Mouse (Mus musculus): ENCODE results near the gene Limk2. TPM values are rescaled to one million over a fixed set of nuclear protein-coding genes. Genes with fewer than 3 reads are reported as not detected.

Limk2 gene
- polyA plus RNA-seq, 1 experiment from 2014 or later, result 7.3 TPM

GRCm38 (mm10) chr11:3427697-3428230 is 18.8 kb upstream of the Limk2 start:
- Histone ChIP-seq H3K27ac (ENCODE audit: low read length) (no peak overlapping the region), H3K36me3 (ENCODE audit: control insufficient read depth, insufficient read depth) (peaks cover 9% of the 10 kb centered on the region), H3K9me3 (replicated peaks; ENCODE audit: control insufficient read depth, low read length) (no peaks in the 10 kb centered on the region), H3K4me1 (ENCODE audit: control insufficient read depth, low read depth, low read length) (no peaks in the 10 kb centered on the region), H3K9ac (ENCODE audit: low read depth, low read length) (no peak overlapping the region), H3K4me3 (ENCODE audit: low read depth, low read length) (no peak overlapping the region), H3K27me3 (ENCODE audit: control insufficient read depth, insufficient read depth, low read depth, low read length) (no peaks in the 10 kb centered on the region), H3K4me2 (ENCODE audit: low read depth, low read length) (no peak overlapping the region)
- no peak for ATAC-seq (ENCODE audit: low read depth)
- WGBS (ENCODE audit: insufficient replicate concordance), result 61% methylated on average over 3 of the region's 3 CpGs

GRCm38 (mm10) chr11:3422242-3422641 is 13.3 kb upstream of the Limk2 start:
- Histone ChIP-seq H3K4me3 (ENCODE audit: low read depth, low read length) (no peak overlapping the region), H3K9ac (ENCODE audit: low read depth, low read length) (no peak overlapping the region), H3K36me3 (ENCODE audit: control insufficient read depth, insufficient read depth) (peaks cover 9% of the 10 kb centered on the region), H3K4me1 (ENCODE audit: control insufficient read depth, low read depth, low read length) (no peaks in the 10 kb centered on the region), H3K27me3 (ENCODE audit: control insufficient read depth, insufficient read depth, low read depth, low read length) (no peaks in the 10 kb centered on the region), H3K9me3 (replicated peaks; ENCODE audit: control insufficient read depth, low read length) (no peaks in the 10 kb centered on the region), H3K27ac (ENCODE audit: low read length) (no peak overlapping the region), H3K4me2 (ENCODE audit: low read depth, low read length) (no peak overlapping the region)
- no peak for ATAC-seq (ENCODE audit: low read depth)
- 70% methylated on average over 4 of the region's 4 CpGs for WGBS (ENCODE audit: insufficient replicate concordance)

GRCm38 (mm10) chr11:3418741-3419140 is 9.8 kb upstream of the Limk2 start:
- H3K4me3 ChIP-seq (ENCODE audit: low read depth, low read length), result no peak overlapping the region
- ATAC-seq (ENCODE audit: low read depth), result no peak
- no peak overlapping the region for H3K4me2 ChIP-seq (ENCODE audit: low read depth, low read length)
- H3K9ac ChIP-seq (ENCODE audit: low read depth, low read length), result no peak overlapping the region
- peaks cover 2% of the 10 kb centered on the region; the same call in 1 of the 2 replicates for H3K36me3 ChIP-seq (ENCODE audit: control insufficient read depth, insufficient read depth)
- no peaks in the 10 kb centered on the region for H3K4me1 ChIP-seq (ENCODE audit: control insufficient read depth, low read depth, low read length)
- H3K27ac ChIP-seq (ENCODE audit: low read length), result no peak overlapping the region
- H3K27me3 ChIP-seq (ENCODE audit: control insufficient read depth, insufficient read depth, low read depth, low read length), result no peaks in the 10 kb centered on the region
- no peaks in the 10 kb centered on the region for H3K9me3 ChIP-seq (replicated peaks; ENCODE audit: control insufficient read depth, low read length)
- WGBS (ENCODE audit: insufficient replicate concordance), result 48% methylated on average over 4 of the region's 4 CpGs

GRCm38 (mm10) chr11:3417795-3418194 is 8.8 kb upstream of the Limk2 start:
- Histone ChIP-seq H3K27me3 (ENCODE audit: control insufficient read depth, insufficient read depth, low read depth, low read length) (no peaks in the 10 kb centered on the region), H3K4me3 (ENCODE audit: low read depth, low read length) (no peak overlapping the region), H3K9ac (ENCODE audit: low read depth, low read length) (no peak overlapping the region), H3K27ac (ENCODE audit: low read length) (no peak overlapping the region), H3K9me3 (replicated peaks; ENCODE audit: control insufficient read depth, low read length) (no peaks in the 10 kb centered on the region), H3K4me1 (ENCODE audit: control insufficient read depth, low read depth, low read length) (no peaks in the 10 kb centered on the region), H3K36me3 (ENCODE audit: control insufficient read depth, insufficient read depth) (no peaks in the 10 kb centered on the region; the same call in 1 of the 2 replicates), H3K4me2 (ENCODE audit: low read depth, low read length) (no peak overlapping the region)
- 46% methylated on average over 6 of the region's 6 CpGs for WGBS (ENCODE audit: insufficient replicate concordance)
- no peak for ATAC-seq (ENCODE audit: low read depth)

GRCm38 (mm10) chr11:3416399-3416798 is 7.4 kb upstream of the Limk2 start:
- Histone ChIP-seq H3K36me3 (ENCODE audit: control insufficient read depth, insufficient read depth) (no peaks in the 10 kb centered on the region; the same call in 1 of the 2 replicates), H3K4me3 (ENCODE audit: low read depth, low read length) (no peak overlapping the region), H3K9me3 (replicated peaks; ENCODE audit: control insufficient read depth, low read length) (no peaks in the 10 kb centered on the region), H3K9ac (ENCODE audit: low read depth, low read length) (no peak overlapping the region), H3K4me1 (ENCODE audit: control insufficient read depth, low read depth, low read length) (no peaks in the 10 kb centered on the region), H3K27ac (ENCODE audit: low read length) (no peak overlapping the region), H3K27me3 (ENCODE audit: control insufficient read depth, insufficient read depth, low read depth, low read length) (no peaks in the 10 kb centered on the region), H3K4me2 (ENCODE audit: low read depth, low read length) (no peak overlapping the region)
- ATAC-seq (ENCODE audit: low read depth), result no peak
- WGBS (ENCODE audit: insufficient replicate concordance), result 70% methylated on average over 3 of the region's 3 CpGs

GRCm38 (mm10) chr11:3412111-3412510 is 3.1 kb upstream of the Limk2 start:
- Histone ChIP-seq H3K27ac (ENCODE audit: low read length) (no peak overlapping the region), H3K36me3 (ENCODE audit: control insufficient read depth, insufficient read depth) (no peaks in the 10 kb centered on the region; the same call in 1 of the 2 replicates), H3K4me2 (ENCODE audit: low read depth, low read length) (no peak overlapping the region), H3K9ac (ENCODE audit: low read depth, low read length) (no peak overlapping the region), H3K4me3 (ENCODE audit: low read depth, low read length) (no peak overlapping the region), H3K4me1 (ENCODE audit: control insufficient read depth, low read depth, low read length) (peaks cover 13% of the 10 kb centered on the region), H3K27me3 (ENCODE audit: control insufficient read depth, insufficient read depth, low read depth, low read length) (no peaks in the 10 kb centered on the region), H3K9me3 (replicated peaks; ENCODE audit: control insufficient read depth, low read length) (no peaks in the 10 kb centered on the region)
- ATAC-seq (ENCODE audit: low read depth), result no peak
- whole genome bisulfite sequencing (ENCODE audit: insufficient replicate concordance), result 55% methylated on average over 3 of the region's 3 CpGs

GRCm38 (mm10) chr11:3408131-3408996 is 625 bp downstream of the Limk2 start:
- Histone ChIP-seq H3K27me3 (ENCODE audit: control insufficient read depth, insufficient read depth, low read depth, low read length) (no peaks in the 10 kb centered on the region), H3K36me3 (ENCODE audit: control insufficient read depth, insufficient read depth) (no peaks in the 10 kb centered on the region), H3K4me2 (ENCODE audit: low read depth, low read length) (peak overlapping the region; percentile 96), H3K4me3 (ENCODE audit: low read depth, low read length) (peak overlapping the region; percentile 93), H3K9ac (ENCODE audit: low read depth, low read length) (peak overlapping the region; percentile 84), H3K4me1 (ENCODE audit: control insufficient read depth, low read depth, low read length) (peaks cover 37% of the 10 kb centered on the region), H3K27ac (ENCODE audit: low read length) (peak overlapping the region; percentile 50), H3K9me3 (replicated peaks; ENCODE audit: control insufficient read depth, low read length) (no peaks in the 10 kb centered on the region)
- ATAC-seq (ENCODE audit: low read depth), result peak; percentile 14
- WGBS (ENCODE audit: insufficient replicate concordance), result 4% methylated on average over 34 of the region's 34 CpGs

- WGBS (ENCODE audit: insufficient replicate concordance), result 56% methylated on average over 7 of the region's 7 CpGs
- Histone ChIP-seq H3K9ac (ENCODE audit: low read depth, low read length) (no peak overlapping the region), H3K4me2 (ENCODE audit: low read depth, low read length) (no peak overlapping the region), H3K36me3 (ENCODE audit: control insufficient read depth, insufficient read depth) (no peaks in the 10 kb centered on the region), H3K4me1 (ENCODE audit: control insufficient read depth, low read depth, low read length) (peaks cover 47% of the 10 kb centered on the region), H3K4me3 (ENCODE audit: low read depth, low read length) (no peak overlapping the region), H3K27me3 (ENCODE audit: control insufficient read depth, insufficient read depth, low read depth, low read length) (no peaks in the 10 kb centered on the region), H3K27ac (ENCODE audit: low read length) (peak overlapping the region; percentile 38), H3K9me3 (replicated peaks; ENCODE audit: control insufficient read depth, low read length) (no peaks in the 10 kb centered on the region)
- no peak for ATAC-seq (ENCODE audit: low read depth)
Measured at GRCm38 (mm10) chr11:3404287-3405047, 4.5 kb downstream of the Limk2 start.

All from liver, embryonic 16.5 days (tissue).